Mouse (Mus musculus): Measurements from ENCODE around the gene Agmo. TPM values are rescaled to one million over a fixed set of nuclear protein-coding genes. Genes with fewer than 3 reads are reported as not detected.

Agmo gene
- polyA plus RNA-seq, 1 experiment from 2014 or later: 2.2 TPM

DNA sequence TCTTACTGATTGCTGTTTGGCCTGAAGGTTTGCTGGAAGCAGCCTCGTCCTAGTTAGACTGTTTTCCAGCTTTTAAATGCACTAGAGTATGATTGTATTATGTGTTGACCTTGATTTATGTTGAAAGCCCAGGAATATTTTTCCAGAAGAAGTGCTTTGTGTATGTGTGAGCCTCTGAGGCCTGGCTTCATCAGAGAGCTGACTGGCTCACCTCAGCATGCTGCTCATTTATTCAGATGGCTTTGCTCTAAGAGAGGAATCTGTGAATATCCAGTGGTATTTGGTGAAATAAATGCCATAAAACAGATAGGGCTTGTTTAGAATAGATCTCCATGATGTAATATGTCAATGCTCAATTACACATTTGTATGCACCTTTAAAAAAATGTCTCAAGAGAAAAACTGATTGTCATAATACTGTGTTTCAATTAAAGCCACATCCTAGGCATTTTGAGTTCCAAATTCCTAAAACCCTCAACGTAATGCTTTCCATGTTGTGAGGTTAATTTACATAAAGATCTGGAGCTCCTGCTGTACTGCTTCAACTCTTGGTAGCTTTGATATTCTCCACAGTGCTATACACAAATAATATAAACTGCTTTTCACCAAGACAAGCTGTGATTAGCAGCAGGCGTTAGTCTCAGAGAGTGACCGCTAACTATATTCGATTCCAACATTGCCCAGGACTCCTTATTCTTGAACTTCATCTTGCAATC lies 324.6 kb downstream of the Agmo start:
- Histone ChIP-seq H3K36me3 (no peaks in the 10 kb centered on the region), H3K9me3 (no peaks in the 10 kb centered on the region), H3K9ac (no peak overlapping the region), H3K4me3 (replicated peaks) (no peak overlapping the region), H3K27ac (no peak overlapping the region), H3K4me2 (no peak overlapping the region), H3K27me3 (replicated peaks) (no peaks in the 10 kb centered on the region), H3K4me1 (no peaks in the 10 kb centered on the region)
- no peak for ATAC-seq (ENCODE audit: insufficient read depth, low FRiP score, low read depth)
- 65% methylated on average over 5 of the region's 5 CpGs for WGBS

DNA sequence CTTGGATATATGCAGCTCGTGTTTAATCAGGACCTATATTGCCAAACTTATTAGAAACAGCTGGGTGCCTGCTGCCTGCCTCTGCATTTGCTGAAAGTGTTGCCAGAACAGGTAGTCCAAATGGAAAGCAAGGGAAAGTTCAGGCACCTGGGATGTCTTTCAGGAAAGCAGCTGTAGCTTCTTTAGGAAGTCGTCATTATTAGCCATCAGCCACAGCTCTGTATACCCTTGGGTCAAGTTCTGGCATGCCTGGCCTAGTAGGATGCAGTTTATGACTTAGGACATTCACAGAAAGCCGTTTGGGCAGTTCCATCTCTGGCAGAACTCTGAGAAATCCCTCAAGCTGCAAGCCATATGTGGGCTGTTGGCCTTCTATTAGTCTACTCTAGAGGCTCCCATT lies 330.5 kb downstream of the Agmo start:
- Histone ChIP-seq H3K9ac (no peak overlapping the region), H3K4me2 (no peak overlapping the region), H3K27me3 (replicated peaks) (no peaks in the 10 kb centered on the region), H3K9me3 (no peaks in the 10 kb centered on the region), H3K27ac (no peak overlapping the region), H3K4me3 (replicated peaks) (no peak overlapping the region), H3K4me1 (no peaks in the 10 kb centered on the region), H3K36me3 (no peaks in the 10 kb centered on the region)
- no peak for ATAC-seq (ENCODE audit: insufficient read depth, low FRiP score, low read depth)
- WGBS: 45% methylated on average over 3 of the region's 3 CpGs

DNA sequence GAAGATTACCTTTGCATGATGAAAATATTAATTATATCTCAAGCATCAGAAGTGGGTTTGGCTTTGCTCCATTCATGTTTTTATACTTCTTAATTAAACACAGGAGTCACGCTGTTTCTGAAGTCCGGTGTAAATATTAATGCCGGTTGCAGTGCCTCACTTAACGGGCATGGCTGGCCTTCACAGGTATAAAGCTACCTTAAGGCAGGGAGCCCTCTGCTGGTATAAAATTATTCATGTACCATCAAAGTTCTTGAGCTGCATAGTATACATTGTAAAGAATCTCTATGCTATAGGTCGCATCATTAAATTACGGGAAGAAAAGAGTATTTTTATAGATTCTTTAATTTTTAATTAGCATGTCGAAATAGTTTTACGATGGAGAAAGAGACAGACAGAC lies 341.3 kb downstream of the Agmo start:
- Histone ChIP-seq H3K9me3 (no peaks in the 10 kb centered on the region), H3K4me3 (replicated peaks) (no peak overlapping the region), H3K27ac (no peak overlapping the region), H3K27me3 (replicated peaks) (no peaks in the 10 kb centered on the region), H3K9ac (no peak overlapping the region), H3K36me3 (no peaks in the 10 kb centered on the region), H3K4me1 (no peaks in the 10 kb centered on the region), H3K4me2 (no peak overlapping the region)
- 66% methylated on average over 8 of the region's 8 CpGs for WGBS
- no peak for ATAC-seq (ENCODE audit: insufficient read depth, low FRiP score, low read depth)

DNA sequence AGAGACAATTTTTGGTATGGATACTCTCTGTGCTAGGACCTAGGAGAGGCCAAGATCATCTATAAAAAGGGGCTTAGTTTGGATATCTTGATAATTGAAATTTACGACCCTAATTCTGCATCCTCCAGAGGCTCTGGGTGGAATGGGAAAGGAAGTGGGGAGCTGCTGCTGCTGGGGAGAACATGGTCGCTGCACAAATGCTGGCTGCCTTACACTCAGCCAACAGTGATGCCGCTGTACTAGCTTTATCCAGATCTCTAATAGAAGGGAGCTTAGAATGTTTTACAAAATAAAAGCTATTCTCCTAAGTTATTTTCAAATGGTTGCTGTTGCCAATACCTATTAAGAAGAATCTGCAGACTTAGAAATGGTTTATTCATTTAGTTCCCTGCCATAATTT lies 351.4 kb downstream of the Agmo start:
- Histone ChIP-seq H3K4me1 (no peaks in the 10 kb centered on the region), H3K27ac (no peak overlapping the region), H3K9me3 (no peaks in the 10 kb centered on the region), H3K27me3 (replicated peaks) (no peaks in the 10 kb centered on the region), H3K4me3 (replicated peaks) (no peak overlapping the region), H3K9ac (no peak overlapping the region), H3K4me2 (no peak overlapping the region), H3K36me3 (no peaks in the 10 kb centered on the region)
- no peak for ATAC-seq (ENCODE audit: insufficient read depth, low FRiP score, low read depth)
- WGBS: 57% methylated on average over 3 of the region's 3 CpGs

DNA sequence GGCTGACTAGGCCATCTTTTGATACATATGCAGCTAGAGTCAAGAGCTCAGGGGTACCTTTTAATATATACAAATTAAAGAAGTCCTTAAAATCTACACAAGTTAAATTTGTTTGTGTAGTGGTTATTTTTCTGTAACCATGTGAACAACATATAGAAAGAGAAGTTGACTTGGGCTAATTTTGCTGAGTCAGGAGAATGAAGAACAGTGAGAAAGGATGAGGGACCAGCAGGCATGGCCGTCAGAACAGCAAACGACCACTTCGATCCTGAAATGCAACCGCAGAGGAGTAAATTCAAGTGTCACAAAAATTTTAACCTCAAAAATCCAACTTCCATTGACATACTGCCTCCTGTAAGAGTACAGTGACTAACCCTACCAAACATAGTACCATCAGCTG lies 371.4 kb downstream of the Agmo start:
- Histone ChIP-seq H3K9me3 (no peaks in the 10 kb centered on the region), H3K36me3 (no peaks in the 10 kb centered on the region), H3K4me1 (no peaks in the 10 kb centered on the region), H3K4me2 (no peak overlapping the region), H3K9ac (no peak overlapping the region), H3K27ac (no peak overlapping the region), H3K27me3 (replicated peaks) (no peaks in the 10 kb centered on the region), H3K4me3 (replicated peaks) (no peak overlapping the region)
- 95% methylated on average over 4 of the region's 4 CpGs for WGBS
- ATAC-seq (ENCODE audit: insufficient read depth, low FRiP score, low read depth): no peak

DNA sequence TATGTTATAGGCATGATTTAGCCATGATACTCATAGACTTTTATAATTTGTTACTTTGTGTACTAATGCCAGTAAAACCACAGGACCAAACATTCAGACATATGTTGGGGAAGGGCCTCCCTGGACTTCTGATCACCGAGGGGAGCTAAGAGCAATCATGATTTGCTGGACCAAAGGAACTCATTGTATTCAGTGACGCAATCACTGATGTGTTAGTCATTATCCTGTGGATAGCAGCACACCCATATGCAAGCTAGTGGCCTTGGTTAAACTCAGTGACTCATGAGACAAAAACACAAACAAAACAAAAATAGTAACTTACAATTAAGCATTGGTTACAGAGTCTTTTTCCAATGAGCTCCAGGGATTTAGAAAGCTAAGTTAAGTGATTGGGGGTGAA lies 373.3 kb downstream of the Agmo start:
- no peak overlapping the region for H3K4me3 ChIP-seq (replicated peaks)
- ATAC-seq (ENCODE audit: insufficient read depth, low FRiP score, low read depth): no peak
- WGBS: 78% methylated on average over 2 of the region's 2 CpGs
- H3K4me2 ChIP-seq: no peak overlapping the region
- H3K9me3 ChIP-seq: no peaks in the 10 kb centered on the region
- no peaks in the 10 kb centered on the region for H3K4me1 ChIP-seq
- H3K9ac ChIP-seq: no peak overlapping the region
- no peaks in the 10 kb centered on the region for H3K27me3 ChIP-seq (replicated peaks)
- H3K27ac ChIP-seq: no peak overlapping the region
- no peaks in the 10 kb centered on the region for H3K36me3 ChIP-seq

DNA sequence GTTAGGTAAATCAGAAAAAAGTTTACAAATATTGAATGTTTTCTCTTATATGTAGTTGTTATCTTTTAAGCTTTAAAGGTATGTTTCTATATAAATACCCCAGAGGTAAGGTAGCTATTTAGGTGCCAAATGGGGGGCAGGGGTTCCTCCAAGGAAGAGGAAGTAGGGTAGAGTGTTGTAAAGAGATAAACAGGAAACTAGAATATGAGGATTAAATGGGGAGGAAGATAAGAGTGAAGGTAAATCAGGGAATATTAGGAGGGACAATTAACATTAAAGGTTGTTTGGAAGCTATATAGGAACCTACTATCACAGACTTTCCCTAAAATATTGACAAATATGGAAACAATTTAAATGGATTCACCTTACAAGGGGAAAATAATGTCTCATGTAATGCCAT lies 382.6 kb downstream of the Agmo start:
- H3K4me1 ChIP-seq: no peaks in the 10 kb centered on the region
- H3K36me3 ChIP-seq: no peaks in the 10 kb centered on the region
- no peaks in the 10 kb centered on the region for H3K9me3 ChIP-seq
- H3K27me3 ChIP-seq (replicated peaks): no peaks in the 10 kb centered on the region
- no peak for ATAC-seq (ENCODE audit: insufficient read depth, low FRiP score, low read depth)
- H3K9ac ChIP-seq: no peak overlapping the region
- H3K4me2 ChIP-seq: no peak overlapping the region
- H3K4me3 ChIP-seq (replicated peaks): no peak overlapping the region
- H3K27ac ChIP-seq: no peak overlapping the region

Other genes starting within 250 kb of the Agmo start
- 4.5 and 5.4 TPM in 2 replicates for gene Meox2, start 133.1 kb upstream of the Agmo start, polyA plus RNA-seq (2015; fragmentation: Nextera tagmentation; extraction: Ambion mirVana)